ENCODE assay signal across 9 mouse cellular contexts in the genomic region with DNA sequence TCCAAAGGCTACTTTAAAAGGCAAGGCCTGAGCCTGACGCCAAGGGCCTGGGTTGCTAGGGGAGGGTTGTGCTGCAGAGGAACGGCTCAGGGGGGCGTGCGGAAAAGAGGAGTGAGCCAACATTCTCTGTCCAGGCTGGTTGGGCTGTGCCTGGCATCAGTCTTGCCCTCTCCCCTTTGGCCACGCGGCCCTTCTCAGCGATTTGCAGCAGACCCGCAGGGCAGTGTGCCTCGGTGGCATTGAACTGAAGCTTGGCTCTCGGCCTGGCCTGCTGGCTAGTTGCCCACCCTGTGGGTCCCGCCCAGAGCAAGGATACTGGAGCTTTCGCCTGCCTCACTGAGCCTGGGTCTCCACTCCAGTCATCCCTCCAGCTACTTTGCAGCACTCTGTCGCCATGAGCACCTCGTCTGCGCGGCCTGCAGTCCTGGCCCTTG. TPM values are rescaled to one million over a fixed set of nuclear protein-coding genes. Genes with fewer than 3 reads are reported as not detected.
A peak's percentile ranks its signal among the peaks of the same experiment; 100 is the strongest.
DNase-seq lines count a peak whose midpoint lies in the region; ATAC-seq and TF ChIP-seq lines count a peak whose summit lies in the region.
"Had no signal": no experiment of that assay in that cellular context is flagged by ENCODE, and none has a peak within 500 bp of the region (broad histone marks: within the 10 kb centered on the region; RNA-seq: fewer than 3 reads in every experiment).

A gene (plus strand): TSS at position 112 of the 434 bp plus-strand sequence.

- no peak for TF ChIP-seq EP300 in lung, postnatal 0 days (IDR thresholded peaks at IDR 0.05)

- H3K27ac ChIP-seq in heart, embryonic 15.5 days: peak within 1 kb of the TSS; percentile 70
- no peak within 1 kb of the TSS for H3K27ac ChIP-seq in lung, postnatal 0 days (ENCODE audit: low read length)

- H3K36me3 ChIP-seq in heart, embryonic 15.5 days: no peaks in the 10 kb centered on the region
- no peaks in the 10 kb centered on the region for H3K36me3 ChIP-seq in lung, postnatal 0 days (ENCODE audit: insufficient read depth, low read length)

- 0 out of 2 replicates have a peak within 1 kb of the TSS, but pooled peaks have one; percentile 8 for H3K4me3 ChIP-seq in heart, embryonic 15.5 days
- no peak within 1 kb of the TSS; the same call in 1 of the 2 replicates for H3K4me3 ChIP-seq in lung, postnatal 0 days (ENCODE audit: low read depth, low read length)

- ATAC-seq in heart, embryonic 15.5 days (replicated peaks; ENCODE audit: insufficient number of reproducible peaks, insufficient read depth, low FRiP score, low read depth): peak; percentile 80
- peak; percentile 67 for ATAC-seq in lung, postnatal 0 days

- H3K4me1 ChIP-seq in heart, embryonic 15.5 days (replicated peaks): peaks cover 12% of the 10 kb centered on the region
- no peaks in the 10 kb centered on the region for H3K4me1 ChIP-seq in lung, postnatal 0 days (ENCODE audit: insufficient read depth, low read depth, low read length)

- H3K4me2 ChIP-seq in heart, embryonic 15.5 days: peak within 1 kb of the TSS; percentile 48
- H3K4me2 ChIP-seq in lung, postnatal 0 days (replicated peaks; ENCODE audit: low read depth, low read length): peak within 1 kb of the TSS; percentile 44

- H3K27me3 ChIP-seq in heart, embryonic 15.5 days: no peaks in the 10 kb centered on the region
- H3K27me3 ChIP-seq in lung, postnatal 0 days (replicated peaks; ENCODE audit: insufficient read depth, low read length): no peaks in the 10 kb centered on the region
- H3K27me3 ChIP-seq: CH12.LX had no signal

- TF ChIP-seq CTCF in lung, postnatal 0 days (IDR thresholded peaks at IDR 0.05): peak; percentile 20; the same call in 1 of the 2 replicates

- peak; percentile 61 for DNase-seq in layer of hippocampus, adult 11-12 months (ENCODE audit: low spot score)
- DNase-seq in layer of hippocampus, adult 9-10 months (ENCODE audit: low spot score): no peak
- peak; percentile 75 to 94 for DNase-seq in cerebellum, postnatal 4 days (ENCODE audit: low spot score in 2 of 2)
- DNase-seq in kidney, postnatal 4 days: peak; percentile 65 to 72
- peak; percentile 37 for DNase-seq in lung, postnatal 0 days (ENCODE audit: low spot score)
- DNase-seq in testis, postnatal 10 days (ENCODE audit: low spot score): peak; percentile 80
- no peak for DNase-seq in thymus, postnatal 10 days (ENCODE audit: low spot score in 2 of 2)

- 0 out of 2 replicates have a peak within 1 kb of the TSS, but pooled peaks have one; percentile 7 for H3K9ac ChIP-seq in heart, embryonic 15.5 days
- no peak within 1 kb of the TSS for H3K9ac ChIP-seq in lung, postnatal 0 days (replicated peaks; ENCODE audit: low read depth)

- 34% methylated on average over 16 of the region's 16 CpGs for WGBS in heart, embryonic 15.5 days
- 29% methylated on average over 16 of the region's 16 CpGs for WGBS in lung, postnatal 0 days

- H3K9me3 ChIP-seq in heart, embryonic 15.5 days (replicated peaks): peaks cover 3% of the 10 kb centered on the region; the same call in 1 of the 2 replicates
- no peaks in the 10 kb centered on the region for H3K9me3 ChIP-seq in lung, postnatal 0 days (ENCODE audit: low read length)

RNA-seq across cellular contexts. Expression of the gene that starts here (rescaled TPM):
- 15.8 and 28.5 TPM in 2 replicates for polyA plus RNA-seq in heart, embryonic 15.5 days (2015; fragmentation: Nextera tagmentation; extraction: Ambion mirVana)
- polyA plus RNA-seq in lung, postnatal 0 days (2015; fragmentation: Nextera tagmentation; extraction: Ambion mirVana): 15.6 and 16.1 TPM in 2 replicates

Comparison
In these comparisons a context has a peak if more than half of its experiments do, and no peak if none do; other contexts are left out.
1. DNase-seq: peak in layer of hippocampus, adult 11-12 months (single experiment), cerebellum, postnatal 4 days (2 of 2), kidney, postnatal 4 days (2 of 2), lung, postnatal 0 days (single experiment) and testis, postnatal 10 days (single experiment); none in layer of hippocampus, adult 9-10 months (single experiment) and thymus, postnatal 10 days (0 of 2).